Mouse (Mus musculus): ENCODE measurements at regions not wholly inside any gene's neighbourhood (a gene's known extent, or its start where the extent isn't known, plus 50 kb on each side); places are given as distances from the start of the nearest gene placed in this dataset.

GRCm38 (mm10) chr2:174004666-174005065 lies 71.4 kb upstream of the Stx16 start:
- H3K4me3 ChIP-seq (ENCODE audit: insufficient read depth, low read depth, low read length) = no peak overlapping the region
- DNase-seq = no peak
- H3K36me3 ChIP-seq (ENCODE audit: control insufficient read depth, insufficient read depth, low read length) = no peaks in the 10 kb centered on the region
- TF ChIP-seq POLR2A (IDR thresholded peaks at IDR 0.05; ENCODE audit: low read depth, low read length) (no peak), CTCF (conservative IDR thresholded peaks at IDR 0.05; ENCODE audit: insufficient read depth, insufficient read length, low read depth, low read length) (no peak)
- WGBS = 86% methylated on average over 8 of the region's 8 CpGs
- no peaks in the 10 kb centered on the region for H3K27me3 ChIP-seq (replicated peaks; ENCODE audit: control insufficient read depth, insufficient read depth, low read length)
- no peak overlapping the region for H3K27ac ChIP-seq (ENCODE audit: insufficient read depth, low read depth, low read length)
- H3K4me1 ChIP-seq (ENCODE audit: control insufficient read depth, insufficient read depth, low read length) = no peaks in the 10 kb centered on the region

- DNase-seq = no peak
- 89% methylated on average over 2 of the region's 2 CpGs for WGBS
- no peaks in the 10 kb centered on the region for H3K36me3 ChIP-seq (ENCODE audit: control insufficient read depth, insufficient read depth, low read length)
- no peaks in the 10 kb centered on the region for H3K27me3 ChIP-seq (replicated peaks; ENCODE audit: control insufficient read depth, insufficient read depth, low read length)
- no peak overlapping the region for H3K27ac ChIP-seq (ENCODE audit: insufficient read depth, low read depth, low read length)
- TF ChIP-seq CTCF (conservative IDR thresholded peaks at IDR 0.05; ENCODE audit: insufficient read depth, insufficient read length, low read depth, low read length) (no peak), POLR2A (IDR thresholded peaks at IDR 0.05; ENCODE audit: low read depth, low read length) (no peak)
- no peaks in the 10 kb centered on the region for H3K4me1 ChIP-seq (ENCODE audit: control insufficient read depth, insufficient read depth, low read length)
- H3K4me3 ChIP-seq (ENCODE audit: insufficient read depth, low read depth, low read length) = no peak overlapping the region
Measured at GRCm38 (mm10) chr2:174007976-174008349, 68.1 kb upstream of the Stx16 start.

- no peak for DNase-seq
- no peaks in the 10 kb centered on the region for H3K36me3 ChIP-seq (ENCODE audit: control insufficient read depth, insufficient read depth, low read length)
- 65% methylated on average over 19 of the region's 19 CpGs for WGBS
- H3K4me3 ChIP-seq (ENCODE audit: insufficient read depth, low read depth, low read length) = no peak overlapping the region
- TF ChIP-seq CTCF (conservative IDR thresholded peaks at IDR 0.05; ENCODE audit: insufficient read depth, insufficient read length, low read depth, low read length) = no peak
- TF ChIP-seq POLR2A (IDR thresholded peaks at IDR 0.05; ENCODE audit: low read depth, low read length) = no peak
- no peaks in the 10 kb centered on the region for H3K4me1 ChIP-seq (ENCODE audit: control insufficient read depth, insufficient read depth, low read length)
- H3K27ac ChIP-seq (ENCODE audit: insufficient read depth, low read depth, low read length) = no peak overlapping the region
- no peaks in the 10 kb centered on the region for H3K27me3 ChIP-seq (replicated peaks; ENCODE audit: control insufficient read depth, insufficient read depth, low read length)
Measured at GRCm38 (mm10) chr2:174008350-174009218, 67.5 kb upstream of the Stx16 start.

DNA sequence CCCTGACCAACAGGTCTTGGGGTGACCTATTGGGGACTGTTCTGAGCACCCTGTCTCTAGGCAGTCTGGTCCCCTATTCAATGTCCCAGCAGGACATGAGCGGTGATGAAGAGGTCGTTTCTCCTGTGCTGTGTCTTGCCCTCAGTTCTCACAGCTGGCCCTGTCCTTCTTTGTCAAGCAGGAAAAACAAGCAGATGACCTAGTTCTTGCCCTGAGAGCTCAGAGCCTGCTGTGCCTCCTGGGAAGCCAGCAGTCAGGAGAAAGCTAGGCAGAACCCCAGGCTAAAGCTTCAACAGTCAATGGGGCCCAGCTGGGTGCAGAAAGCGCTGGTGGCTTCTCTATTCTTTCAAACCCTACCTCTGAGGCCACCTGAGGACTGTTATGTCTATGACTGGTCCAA lies 66.1 kb upstream of the Stx16 start:
- TF ChIP-seq POLR2A (IDR thresholded peaks at IDR 0.05; ENCODE audit: low read depth, low read length) = no peak
- no peaks in the 10 kb centered on the region for H3K36me3 ChIP-seq (ENCODE audit: control insufficient read depth, insufficient read depth, low read length)
- no peaks in the 10 kb centered on the region for H3K4me1 ChIP-seq (ENCODE audit: control insufficient read depth, insufficient read depth, low read length)
- H3K27ac ChIP-seq (ENCODE audit: insufficient read depth, low read depth, low read length) = no peak overlapping the region
- H3K27me3 ChIP-seq (replicated peaks; ENCODE audit: control insufficient read depth, insufficient read depth, low read length) = no peaks in the 10 kb centered on the region
- 72% methylated on average over 3 of the region's 3 CpGs for WGBS
- DNase-seq = no peak
- no peak overlapping the region for H3K4me3 ChIP-seq (ENCODE audit: insufficient read depth, low read depth, low read length)

GRCm38 (mm10) chr2:174011399-174011798 lies 64.7 kb upstream of the Stx16 start:
- WGBS = 55% methylated on average over 8 of the region's 8 CpGs
- no peak for DNase-seq
- no peak overlapping the region for H3K4me3 ChIP-seq (ENCODE audit: insufficient read depth, low read depth, low read length)
- no peaks in the 10 kb centered on the region for H3K36me3 ChIP-seq (ENCODE audit: control insufficient read depth, insufficient read depth, low read length)
- H3K27ac ChIP-seq (ENCODE audit: insufficient read depth, low read depth, low read length) = no peak overlapping the region
- H3K4me1 ChIP-seq (ENCODE audit: control insufficient read depth, insufficient read depth, low read length) = no peaks in the 10 kb centered on the region
- TF ChIP-seq CTCF (conservative IDR thresholded peaks at IDR 0.05; ENCODE audit: insufficient read depth, insufficient read length, low read depth, low read length) (no peak), POLR2A (IDR thresholded peaks at IDR 0.05; ENCODE audit: low read depth, low read length) (no peak)
- H3K27me3 ChIP-seq (replicated peaks; ENCODE audit: control insufficient read depth, insufficient read depth, low read length) = no peaks in the 10 kb centered on the region

GRCm38 (mm10) chr2:174014361-174014760 lies 61.7 kb upstream of the Stx16 start:
- Histone ChIP-seq H3K4me1 (ENCODE audit: control insufficient read depth, insufficient read depth, low read length) (peaks cover 5% of the 10 kb centered on the region; the same call in 1 of the 2 replicates), H3K27me3 (replicated peaks; ENCODE audit: control insufficient read depth, insufficient read depth, low read length) (no peaks in the 10 kb centered on the region), H3K4me3 (ENCODE audit: insufficient read depth, low read depth, low read length) (no peak overlapping the region), H3K27ac (ENCODE audit: insufficient read depth, low read depth, low read length) (no peak overlapping the region), H3K36me3 (ENCODE audit: control insufficient read depth, insufficient read depth, low read length) (no peaks in the 10 kb centered on the region)
- no peak for TF ChIP-seq POLR2A (IDR thresholded peaks at IDR 0.05; ENCODE audit: low read depth, low read length)
- no peak for TF ChIP-seq CTCF (conservative IDR thresholded peaks at IDR 0.05; ENCODE audit: insufficient read depth, insufficient read length, low read depth, low read length)
- WGBS = 68% methylated on average over 2 of the region's 2 CpGs
- DNase-seq = no peak

- 70% methylated on average over 14 of the region's 14 CpGs for WGBS
- no peak for DNase-seq
- Histone ChIP-seq H3K27me3 (replicated peaks; ENCODE audit: control insufficient read depth, insufficient read depth, low read length) (no peaks in the 10 kb centered on the region), H3K27ac (ENCODE audit: insufficient read depth, low read depth, low read length) (no peak overlapping the region), H3K4me3 (ENCODE audit: insufficient read depth, low read depth, low read length) (no peak overlapping the region), H3K36me3 (ENCODE audit: control insufficient read depth, insufficient read depth, low read length) (no peaks in the 10 kb centered on the region), H3K4me1 (ENCODE audit: control insufficient read depth, insufficient read depth, low read length) (peaks cover 5% of the 10 kb centered on the region; the same call in 1 of the 2 replicates)
- TF ChIP-seq CTCF (conservative IDR thresholded peaks at IDR 0.05; ENCODE audit: insufficient read depth, insufficient read length, low read depth, low read length) (no peak), POLR2A (IDR thresholded peaks at IDR 0.05; ENCODE audit: low read depth, low read length) (no peak)
Measured at GRCm38 (mm10) chr2:174015283-174015682, 60.8 kb upstream of the Stx16 start.
